Mouse (Mus musculus): ENCODE data around the gene Acot6. TPM values are rescaled to one million over a fixed set of nuclear protein-coding genes. Genes with fewer than 3 reads are reported as not detected.
A peak's percentile ranks its signal among the peaks of the same experiment; 100 is the strongest.
"Not testable (repeated sequence)": the region's sequence is repeated elsewhere in the genome, so short reads cannot be mapped to it uniquely, and the experiment has no call there.

Gene Acot6
- polyA plus RNA-seq, 1 experiment from 2014 or later: 0.76 TPM

GRCm38 (mm10) chr12:84069582-84069981 is 30.9 kb upstream of the Acot6 start:
- not testable (repeated sequence) for H3K4me3 ChIP-seq (ENCODE audit: inconsistent target)
- 4% methylated on average over 22 of the region's 52 CpGs for WGBS (ENCODE audit: missing documents)

GRCm38 (mm10) chr12:84071696-84072095 is 28.8 kb upstream of the Acot6 start:
- no peak overlapping the region for H3K27ac ChIP-seq
- 89% methylated on average over 2 of the region's 2 CpGs for WGBS (ENCODE audit: missing documents)
- H3K36me3 ChIP-seq (ENCODE audit: inconsistent target): no peaks in the 10 kb centered on the region
- no peak overlapping the region for H3K4me3 ChIP-seq (ENCODE audit: inconsistent target)
- no peaks in the 10 kb centered on the region for H3K79me2 ChIP-seq (ENCODE audit: inconsistent target)

More at GRCm38 (mm10) chr12:84069582-84069981, 30.9 kb upstream of the Acot6 start:
- H3K27ac ChIP-seq; H3K36me3 ChIP-seq (ENCODE audit: inconsistent target); H3K79me2 ChIP-seq (ENCODE audit: inconsistent target): not testable (repeated sequence)

GRCm38 (mm10) chr12:84077371-84077990 is 23.0 kb upstream of the Acot6 start:
- Histone ChIP-seq H3K79me2 (ENCODE audit: inconsistent target) (no peaks in the 10 kb centered on the region), H3K27ac (no peak overlapping the region), H3K36me3 (ENCODE audit: inconsistent target) (no peaks in the 10 kb centered on the region), H3K4me3 (ENCODE audit: inconsistent target) (no peak overlapping the region)
- 98% methylated on average over 4 of the region's 4 CpGs for WGBS (ENCODE audit: missing documents)

GRCm38 (mm10) chr12:84083842-84084241 is 16.6 kb upstream of the Acot6 start:
- Histone ChIP-seq H3K79me2 (ENCODE audit: inconsistent target) (no peaks in the 10 kb centered on the region), H3K4me3 (ENCODE audit: inconsistent target) (no peak overlapping the region), H3K27ac (no peak overlapping the region), H3K36me3 (ENCODE audit: inconsistent target) (no peaks in the 10 kb centered on the region)
- 94% methylated on average over 2 of the region's 2 CpGs for WGBS (ENCODE audit: missing documents)

- Histone ChIP-seq H3K4me3 (ENCODE audit: inconsistent target) (no peak overlapping the region), H3K79me2 (ENCODE audit: inconsistent target) (no peaks in the 10 kb centered on the region), H3K36me3 (ENCODE audit: inconsistent target) (no peaks in the 10 kb centered on the region), H3K27ac (no peak overlapping the region)
- 89% methylated on average over 4 of the region's 4 CpGs for WGBS (ENCODE audit: missing documents)
These were observed 15.9 kb upstream of the Acot6 start for GRCm38 (mm10) chr12:84084581-84084980.

DNA sequence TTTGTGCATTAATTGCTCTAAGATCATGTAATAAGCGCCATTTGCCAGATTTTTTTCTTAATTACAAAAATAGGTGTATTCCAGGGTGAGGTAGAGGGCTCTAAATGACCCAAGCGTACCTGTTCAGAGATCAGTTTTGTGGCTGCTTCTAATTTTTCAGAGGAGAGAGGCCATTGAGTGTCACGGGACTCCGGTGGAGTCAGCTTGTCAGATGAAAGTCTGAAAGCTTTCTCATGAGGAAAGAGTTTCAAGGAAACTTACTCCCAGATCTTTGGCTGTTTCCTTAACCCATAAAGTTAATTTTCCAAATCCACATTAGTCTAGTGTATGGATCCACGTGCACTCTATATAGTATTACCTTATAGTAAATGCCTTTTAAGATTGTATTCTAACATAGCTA is 5.8 kb upstream of the Acot6 start:
- not testable (repeated sequence) for H3K27ac ChIP-seq; H3K36me3 ChIP-seq (ENCODE audit: inconsistent target); H3K79me2 ChIP-seq (ENCODE audit: inconsistent target); H3K4me3 ChIP-seq (ENCODE audit: inconsistent target)
- 88% methylated on average over 5 of the region's 5 CpGs for WGBS (ENCODE audit: missing documents)

DNA sequence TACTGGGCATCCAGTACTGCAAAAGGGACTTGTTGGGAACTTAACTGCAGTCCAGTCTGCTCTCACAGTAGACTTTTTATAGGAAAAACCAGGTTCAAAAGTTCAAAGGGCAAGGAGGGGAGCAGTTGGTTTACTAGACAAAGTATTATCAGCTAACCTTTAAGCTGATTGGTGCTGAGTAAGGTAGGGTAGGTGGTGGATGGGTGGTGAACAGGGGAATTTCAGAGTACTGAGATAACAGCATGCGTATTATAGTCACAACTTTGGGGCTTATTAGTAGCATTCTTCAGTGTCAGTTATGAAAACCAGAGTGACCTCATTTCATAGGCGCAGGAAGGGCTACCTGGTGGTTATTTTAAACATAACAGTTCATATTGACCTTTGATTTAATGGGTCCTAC is 849 bp upstream of the Acot6 start:
- no peaks in the 10 kb centered on the region for H3K79me2 ChIP-seq (ENCODE audit: inconsistent target)
- no peak overlapping the region for H3K4me3 ChIP-seq (ENCODE audit: inconsistent target)
- WGBS (ENCODE audit: missing documents): 97% methylated on average over 2 of the region's 2 CpGs
- H3K27ac ChIP-seq: no peak overlapping the region
- no peaks in the 10 kb centered on the region for H3K36me3 ChIP-seq (ENCODE audit: inconsistent target)

GRCm38 (mm10) chr12:84100071-84100470 is 383 bp upstream of the Acot6 start:
- H3K27ac ChIP-seq: no peak overlapping the region
- H3K36me3 ChIP-seq (ENCODE audit: inconsistent target): no peaks in the 10 kb centered on the region
- WGBS (ENCODE audit: missing documents): 88% methylated on average over 1 of the region's 1 CpGs
- H3K79me2 ChIP-seq (ENCODE audit: inconsistent target): no peaks in the 10 kb centered on the region
- H3K4me3 ChIP-seq (ENCODE audit: inconsistent target): no peak overlapping the region

GRCm38 (mm10) chr12:84101493-84101845 is 1.0 kb downstream of the Acot6 start:
- Histone ChIP-seq H3K4me3 (ENCODE audit: inconsistent target) (no peak overlapping the region), H3K36me3 (ENCODE audit: inconsistent target) (no peaks in the 10 kb centered on the region), H3K79me2 (ENCODE audit: inconsistent target) (no peaks in the 10 kb centered on the region), H3K27ac (no peak overlapping the region)
- WGBS (ENCODE audit: missing documents): 82% methylated on average over 2 of the region's 2 CpGs

GRCm38 (mm10) chr12:84107012-84107411 is 6.6 kb downstream of the Acot6 start:
- Histone ChIP-seq H3K27ac (no peak overlapping the region), H3K36me3 (ENCODE audit: inconsistent target) (no peaks in the 10 kb centered on the region), H3K79me2 (ENCODE audit: inconsistent target) (no peaks in the 10 kb centered on the region), H3K4me3 (ENCODE audit: inconsistent target) (no peak overlapping the region)
- WGBS (ENCODE audit: missing documents): 95% methylated on average over 3 of the region's 3 CpGs

DNA sequence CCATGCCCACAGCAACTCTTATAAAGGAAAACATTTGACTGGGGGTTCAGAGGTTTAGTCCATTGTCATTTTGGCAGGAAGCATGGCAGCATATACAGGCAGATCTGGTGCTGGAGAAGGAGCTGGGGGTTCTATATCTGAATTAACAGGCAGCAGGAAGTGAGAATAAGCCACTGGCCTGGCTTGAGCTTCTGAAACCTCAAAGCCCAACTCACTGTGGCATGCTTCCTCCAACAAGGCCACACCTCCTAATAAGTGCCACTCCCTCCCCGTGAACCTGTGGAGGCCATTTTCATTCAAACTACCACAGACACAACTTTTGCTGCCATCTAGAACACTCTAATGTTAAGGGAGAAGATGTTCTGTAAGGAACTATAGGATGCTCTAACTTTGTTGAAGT is 7.2 kb downstream of the Acot6 start:
- 27% methylated on average over 1 of the region's 1 CpGs for WGBS (ENCODE audit: missing documents)
- Histone ChIP-seq H3K36me3 (ENCODE audit: inconsistent target) (no peaks in the 10 kb centered on the region), H3K27ac (no peak overlapping the region)

DNA sequence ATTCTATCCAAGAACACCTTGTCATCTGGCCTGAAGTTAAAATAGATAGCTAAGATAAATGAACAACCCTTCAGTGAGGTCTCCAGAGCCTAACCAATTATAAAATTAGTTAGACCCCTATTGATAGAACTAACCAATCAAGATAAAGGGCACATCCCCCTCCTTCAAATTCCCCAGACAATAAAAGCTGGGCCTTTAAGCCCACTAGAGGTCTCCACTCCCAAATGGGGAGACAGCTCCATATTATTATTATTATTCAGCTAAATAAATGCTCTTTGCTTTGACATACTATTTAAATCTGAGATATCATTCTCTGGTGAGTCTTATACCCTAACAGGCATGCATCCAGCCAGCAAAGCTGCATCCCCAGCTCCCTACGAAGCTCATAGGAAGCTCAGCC is 9.5 kb downstream of the Acot6 start:
- no peak overlapping the region for H3K27ac ChIP-seq
- no peaks in the 10 kb centered on the region for H3K79me2 ChIP-seq (ENCODE audit: inconsistent target)
- H3K4me3 ChIP-seq (ENCODE audit: inconsistent target): no peak overlapping the region
- H3K36me3 ChIP-seq (ENCODE audit: inconsistent target): no peaks in the 10 kb centered on the region
- WGBS (ENCODE audit: missing documents): 83% methylated on average over 1 of the region's 1 CpGs

More for the DNA sequence above, 7.2 kb downstream of the Acot6 start:
- Histone ChIP-seq H3K4me3 (ENCODE audit: inconsistent target) (no peak overlapping the region), H3K79me2 (ENCODE audit: inconsistent target) (no peaks in the 10 kb centered on the region)

GRCm38 (mm10) chr12:84110814-84111213 is 10.4 kb downstream of the Acot6 start:
- Histone ChIP-seq H3K36me3 (ENCODE audit: inconsistent target) (no peaks in the 10 kb centered on the region), H3K4me3 (ENCODE audit: inconsistent target) (no peak overlapping the region), H3K27ac (no peak overlapping the region), H3K79me2 (ENCODE audit: inconsistent target) (no peaks in the 10 kb centered on the region)
- WGBS (ENCODE audit: missing documents): 44% methylated on average over 4 of the region's 4 CpGs

- Histone ChIP-seq H3K79me2 (ENCODE audit: inconsistent target) (no peaks in the 10 kb centered on the region), H3K36me3 (ENCODE audit: inconsistent target) (no peaks in the 10 kb centered on the region), H3K27ac (no peak overlapping the region), H3K4me3 (ENCODE audit: inconsistent target) (peak overlapping the region; percentile 29; the same call in 1 of the 2 replicates)
- 21% methylated on average over 6 of the region's 6 CpGs for WGBS (ENCODE audit: missing documents)
These were observed 13.2 kb downstream of the Acot6 start for GRCm38 (mm10) chr12:84113676-84114075.

DNA sequence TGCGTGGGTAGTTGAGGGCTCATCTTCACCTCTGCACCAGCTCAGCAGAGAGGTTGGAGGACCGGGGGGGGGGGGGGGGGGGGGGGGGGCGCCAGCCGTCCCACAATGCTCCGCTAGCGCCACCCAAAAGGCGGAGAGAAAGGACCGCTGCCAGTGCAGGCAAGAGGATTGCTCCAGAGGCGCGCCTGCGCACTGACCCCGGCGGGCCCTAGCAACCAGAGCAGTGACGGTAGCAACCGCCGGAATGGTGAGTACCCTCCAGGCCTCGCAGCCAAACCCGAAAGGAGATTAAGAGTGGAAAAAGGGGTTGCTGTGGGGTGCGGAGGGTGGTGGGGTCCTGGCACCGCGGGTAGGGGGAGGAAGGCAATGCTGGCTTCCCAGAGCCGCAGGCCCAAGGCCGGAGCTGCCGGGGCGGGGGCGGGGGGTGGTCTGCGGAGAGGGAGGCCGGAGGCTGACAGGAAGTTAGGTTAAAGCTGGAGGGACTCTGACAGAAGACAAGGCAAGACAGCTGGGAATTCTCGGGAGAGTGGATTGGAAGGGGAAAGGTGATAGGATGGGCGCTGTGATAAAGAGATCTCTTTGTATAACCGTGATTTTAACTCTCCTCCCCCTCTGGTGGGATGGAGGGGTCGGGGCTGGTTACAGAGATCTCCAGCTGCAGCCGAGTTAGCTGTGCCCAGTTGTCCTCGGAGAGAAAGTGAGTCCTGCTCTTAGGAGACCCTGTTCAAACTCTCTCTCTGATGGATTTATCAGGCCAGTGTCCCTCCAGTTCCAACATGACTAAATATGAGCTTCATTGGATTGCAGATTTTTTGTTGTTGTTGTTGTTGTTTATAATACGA is 13.9 kb downstream of the Acot6 start, which contains the start of gene Dnal1:
Gene Dnal1 (plus strand): TSS at position 214 of the 842 bp plus-strand sequence.
- WGBS (ENCODE audit: missing documents): 8% methylated on average over 29 of the region's 35 CpGs
- Histone ChIP-seq H3K36me3 (ENCODE audit: inconsistent target) (no peaks in the 10 kb centered on the region), H3K27ac (no peak within 1 kb of the TSS), H3K4me3 (ENCODE audit: inconsistent target) (peak within 1 kb of the TSS; percentile 29), H3K79me2 (ENCODE audit: inconsistent target) (no peaks in the 10 kb centered on the region)

Data from macrophage (primary cell).